Mouse (Mus musculus) large intestine, adult 2 months (tissue): Measurements from ENCODE around the gene Tpst2. TPM values are rescaled to one million over a fixed set of nuclear protein-coding genes. Genes with fewer than 3 reads are reported as not detected.

Experiments
- DNase-seq: peaks from one replicate; pipeline ENCODE4 v3.0.0-alpha.2; 2012; ENCODE audit warnings: low read depth, low spot score
- WGBS: fragments of 180-500 bp; shearing (Covaris S2); methylation state at CpG from one replicate; pipeline ENCODE4 v1.1.7; 2018; 5-methylcytosine and 5-hydroxymethylcytosine counted together
- polyA plus RNA-seq: library from polyadenylated mRNA; depleted of rRNA; stranded (reverse); fragments of >200 nt; gene quantifications from 2 replicates; pipeline ENCODE4 v1.2.3, GENCODE M21; 2012; rRNA removed

Gene Tpst2
- polyA plus RNA-seq, 1 experiment: 24.6 TPM

- no peak for DNase-seq
- WGBS: 67% methylated on average over 13 of the region's 13 CpGs
These were observed 79.4 kb downstream of the Tpst2 start, which contains the start of gene Gm6583 for GRCm38 (mm10) chr5:112355910-112356309. Gene Gm6583 (minus strand): TSS chr5:112356033.

GRCm38 (mm10) chr5:112356322-112356721 lies 79.8 kb downstream of the Tpst2 start:
- DNase-seq: no peak
- 88% methylated on average over 9 of the region's 9 CpGs for WGBS

GRCm38 (mm10) chr5:112359520-112359919 lies 83.0 kb downstream of the Tpst2 start:
- DNase-seq: no peak
- 93% methylated on average over 4 of the region's 4 CpGs for WGBS

DNA sequence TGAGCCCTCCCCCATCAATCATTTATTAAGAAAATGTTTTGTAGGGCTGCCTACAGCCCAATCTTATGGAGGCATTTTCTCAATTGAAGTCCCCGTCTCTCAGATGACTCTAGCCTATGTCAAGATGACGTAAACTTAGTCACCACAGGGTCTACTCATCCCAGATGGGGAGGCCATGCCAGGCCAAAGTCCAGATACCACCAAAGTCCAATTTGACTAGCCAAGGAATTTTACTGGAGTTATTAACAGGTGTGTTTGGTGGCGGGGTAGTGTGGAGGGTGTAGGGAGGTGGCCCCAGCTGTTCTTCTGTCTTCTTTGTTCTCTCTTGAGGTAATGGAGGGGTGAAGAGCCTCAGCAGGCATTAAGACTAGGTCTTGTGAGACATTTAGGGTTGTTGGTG lies 83.6 kb downstream of the Tpst2 start:
- no peak for DNase-seq
- 86% methylated on average over 3 of the region's 3 CpGs for WGBS

DNA sequence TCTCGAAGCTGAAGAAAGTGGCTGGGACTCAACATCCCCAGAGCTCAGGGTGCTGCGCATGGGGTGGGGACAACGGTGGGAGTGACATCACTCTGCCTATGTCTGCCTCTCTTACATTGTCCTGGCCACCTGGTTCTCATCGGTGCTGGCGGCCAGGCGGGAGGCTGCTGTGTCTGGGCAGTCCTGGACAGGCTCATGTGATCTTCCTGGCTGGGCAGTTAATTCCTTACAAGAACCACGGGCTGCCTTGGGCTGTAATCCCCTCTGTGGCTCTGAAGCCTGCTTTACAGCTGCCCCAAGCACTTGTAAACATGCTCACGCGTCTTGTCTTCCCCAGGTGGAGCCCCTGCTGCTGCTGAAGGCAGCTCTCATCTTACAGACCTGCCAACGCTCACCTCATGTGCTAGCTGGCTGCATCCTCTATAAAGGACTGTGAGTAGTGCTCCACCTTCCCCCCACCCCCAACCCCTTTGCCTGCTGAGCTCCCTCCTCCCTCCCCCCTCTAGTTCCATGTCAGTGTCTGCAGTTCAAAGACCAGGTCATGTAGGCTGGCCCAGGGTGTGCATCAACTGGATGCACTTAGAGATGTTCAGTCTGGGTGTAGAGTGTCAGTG lies 87.8 kb downstream of the Tpst2 start:
- no peak for DNase-seq
- 69% methylated on average over 10 of the region's 10 CpGs for WGBS

Other genes with a start within 250 kb of the Tpst2 start
- gene Cryba4, start 24.2 kb upstream of the Tpst2 start, polyA plus RNA-seq: 1.1 and 2.2 TPM in 2 replicates
- 0.26 and 0.27 TPM in 2 replicates for gene Crybb1, start 20.9 kb upstream of the Tpst2 start, polyA plus RNA-seq
- gene Tfip11, start 49.7 kb downstream of the Tpst2 start, polyA plus RNA-seq: 23.7 and 31.6 TPM in 2 replicates
- gene Srrd, start 66.3 kb downstream of the Tpst2 start, polyA plus RNA-seq: 31.3 and 31.4 TPM in 2 replicates
- 31.9 and 43.7 TPM in 2 replicates for gene Hps4, start 66.4 kb downstream of the Tpst2 start, polyA plus RNA-seq
- not detected in 2 replicates for gene Gm6583, start 79.3 kb downstream of the Tpst2 start, polyA plus RNA-seq
- 2.7 and 2.8 TPM in 2 replicates for gene Asphd2, start 118.2 kb downstream of the Tpst2 start, polyA plus RNA-seq
- not detected in 2 replicates for gene Gm6588, start 172.7 kb downstream of the Tpst2 start, polyA plus RNA-seq